Mouse (Mus musculus) bone marrow macrophage, adult 2 months (primary cell): Measurements from ENCODE around the gene B4galt1. TPM values are rescaled to one million over a fixed set of nuclear protein-coding genes. Genes with fewer than 3 reads are reported as not detected.
A peak's percentile ranks its signal among the peaks of the same experiment; 100 is the strongest.

Experiments used
- H3K27ac ChIP-seq: 2 replicates; pipeline ENCODE4 v1.5.1; 2012; ENCODE audit warnings: low read depth, low read length; ENCODE audit not compliant: insufficient read depth
- H3K4me1 ChIP-seq: 2 replicates; pipeline ENCODE4 v1.6.1; 2012; ENCODE audit warnings: low read length; ENCODE audit not compliant: control insufficient read depth, insufficient read depth
- H3K4me3 ChIP-seq: 2 replicates; pipeline ENCODE4 v1.5.1; 2012; ENCODE audit warnings: mild to moderate bottlenecking, low read length, moderate library complexity; ENCODE audit not compliant: insufficient read depth
- CTCF ChIP-seq: IDR thresholded peaks from 2 replicates; pipeline ENCODE4 v1.5.1; 2012; ENCODE audit warnings: low read depth, mild to moderate bottlenecking, low read length, moderate library complexity
- POLR2A ChIP-seq: IDR thresholded peaks from 2 replicates; pipeline ENCODE4 v1.6.1; 2012; ENCODE audit warnings: mild to moderate bottlenecking, low read depth, low read length, borderline replicate concordance
- polyA plus RNA-seq: library from polyadenylated mRNA; stranded (reverse); fragments of >200 nt; gene quantifications from 2 replicates; pipeline ENCODE4 v1.2.4, GENCODE M21; 2012; ENCODE audit not compliant: missing spikeins, insufficient read depth, insufficient read length

The B4galt1 gene
- polyA plus RNA-seq, 1 experiment: 75.9 TPM

- TF ChIP-seq POLR2A (no peak), CTCF (no peak)
- H3K4me3 ChIP-seq: no peak overlapping the region
- H3K27ac ChIP-seq: no peak overlapping the region
- peaks cover 39% of the 10 kb centered on the region for H3K4me1 ChIP-seq
These were observed 68.1 kb downstream of the B4galt1 start for GRCm38 (mm10) chr4:40785620-40786166.

- TF ChIP-seq CTCF: no peak
- TF ChIP-seq POLR2A: no peak
- 0 out of 2 replicates have a peak overlapping the region, but pooled peaks have one; percentile 14 for H3K27ac ChIP-seq
- H3K4me3 ChIP-seq: no peak overlapping the region
- peaks cover 45% of the 10 kb centered on the region for H3K4me1 ChIP-seq
These were observed 69.1 kb downstream of the B4galt1 start for GRCm38 (mm10) chr4:40784556-40785169.

- Histone ChIP-seq H3K4me1 (peaks cover 54% of the 10 kb centered on the region), H3K27ac (no peak overlapping the region), H3K4me3 (no peak overlapping the region)
- TF ChIP-seq CTCF (no peak), POLR2A (no peak)
These were observed 70.8 kb downstream of the B4galt1 start for GRCm38 (mm10) chr4:40783049-40783448.

- H3K4me1 ChIP-seq: peaks cover 64% of the 10 kb centered on the region
- peak overlapping the region; percentile 19 for H3K4me3 ChIP-seq
- TF ChIP-seq POLR2A: no peak
- TF ChIP-seq CTCF: no peak
- H3K27ac ChIP-seq: peak overlapping the region; percentile 91
These were observed 71.9 kb downstream of the B4galt1 start for GRCm38 (mm10) chr4:40781797-40782495.

GRCm38 (mm10) chr4:40781143-40781542 is 72.7 kb downstream of the B4galt1 start:
- Histone ChIP-seq H3K4me1 (peaks cover 70% of the 10 kb centered on the region), H3K27ac (peak overlapping the region; percentile 91), H3K4me3 (peak overlapping the region; percentile 19; the same call in 1 of the 2 replicates)
- TF ChIP-seq POLR2A (no peak), CTCF (no peak)

GRCm38 (mm10) chr4:40778656-40779055 is 75.1 kb downstream of the B4galt1 start:
- TF ChIP-seq CTCF (peak; percentile 29; the same call in 1 of the 2 replicates), POLR2A (no peak)
- H3K27ac ChIP-seq: no peak overlapping the region
- H3K4me1 ChIP-seq: peaks cover 74% of the 10 kb centered on the region
- H3K4me3 ChIP-seq: no peak overlapping the region

- Histone ChIP-seq H3K4me3 (no peak overlapping the region), H3K4me1 (peaks cover 64% of the 10 kb centered on the region), H3K27ac (peak overlapping the region; percentile 95)
- no peak for TF ChIP-seq CTCF
These were observed 76.7 kb downstream of the B4galt1 start for GRCm38 (mm10) chr4:40777116-40777515.

- Histone ChIP-seq H3K4me1 (peaks cover 59% of the 10 kb centered on the region), H3K4me3 (no peak overlapping the region), H3K27ac (peak overlapping the region; percentile 95)
- TF ChIP-seq POLR2A: no peak
- TF ChIP-seq CTCF: no peak
These were observed 77.4 kb downstream of the B4galt1 start for GRCm38 (mm10) chr4:40776416-40776815.

GRCm38 (mm10) chr4:40774279-40775259 is 79.2 kb downstream of the B4galt1 start:
- H3K4me1 ChIP-seq: peaks cover 47% of the 10 kb centered on the region
- peak; percentile 57 for TF ChIP-seq CTCF
- TF ChIP-seq POLR2A: no peak
- H3K27ac ChIP-seq: no peak overlapping the region
- no peak overlapping the region for H3K4me3 ChIP-seq
